Mouse (Mus musculus) ES-Bruce4 (cell line): ENCODE measurements around the gene Snx10. TPM values are rescaled to one million over a fixed set of nuclear protein-coding genes. Genes with fewer than 3 reads are reported as not detected.

Source experiments
- H3K27ac ChIP-seq: 2 replicates; pipeline ENCODE4 v1.5.1; 2012; ENCODE audit warnings: low read length, inconsistent platforms; ENCODE audit not compliant: insufficient read depth
- H3K27me3 ChIP-seq: 2 replicates; pipeline ENCODE4 v1.6.1; 2012; ENCODE audit warnings: mild to moderate bottlenecking, low read length, inconsistent platforms; ENCODE audit not compliant: control insufficient read depth, poor library complexity, insufficient read depth, severe bottlenecking
- H3K36me3 ChIP-seq: 2 replicates; pipeline ENCODE4 v1.6.1; 2012; ENCODE audit warnings: inconsistent platforms, mild to moderate bottlenecking, low read length, moderate library complexity; ENCODE audit not compliant: control insufficient read depth, poor library complexity, insufficient read depth, severe bottlenecking
- H3K4me1 ChIP-seq: one replicate; pipeline ENCODE4 v1.8.1; 2011; ENCODE audit warnings: low read length; ENCODE audit not compliant: control insufficient read depth, insufficient read depth
- H3K4me3 ChIP-seq: 2 replicates; pipeline ENCODE4 v1.5.1; 2011; ENCODE audit warnings: low read depth, mild to moderate bottlenecking, low read length
- H3K9ac ChIP-seq: 2 replicates; pipeline ENCODE4 v1.6.1; 2012; ENCODE audit warnings: low read depth, mild to moderate bottlenecking, inconsistent platforms; ENCODE audit not compliant: poor library complexity, severe bottlenecking
- H3K9me3 ChIP-seq: replicated peaks from 2 replicates; pipeline ENCODE4 v1.6.1; 2012; ENCODE audit warnings: mild to moderate bottlenecking, low read length, inconsistent platforms; ENCODE audit not compliant: control insufficient read depth, poor library complexity, insufficient read depth, severe bottlenecking
- CTCF ChIP-seq: IDR thresholded peaks from one replicate; pipeline ENCODE4 v1.8.1; 2011; ENCODE audit warnings: low read depth, low read length
- EP300 ChIP-seq: IDR thresholded peaks from 2 replicates; pipeline ENCODE4 v1.6.1; 2011; ENCODE audit warnings: low read depth, low read length; ENCODE audit not compliant: insufficient read depth
- POLR2A ChIP-seq: IDR thresholded peaks from one replicate; pipeline ENCODE4 v1.8.1; 2011; ENCODE audit warnings: low read length; ENCODE audit not compliant: insufficient read depth
- polyA plus RNA-seq: library from polyadenylated mRNA; stranded (reverse); fragments of >200 nt; gene quantifications from 2 replicates; pipeline ENCODE4 v1.2.4, GENCODE M21; 2011; ENCODE audit warnings: low read depth; ENCODE audit not compliant: missing spikeins, insufficient read depth, insufficient read length

Gene Snx10
- polyA plus RNA-seq, 1 experiment, result 87.2 TPM

DNA sequence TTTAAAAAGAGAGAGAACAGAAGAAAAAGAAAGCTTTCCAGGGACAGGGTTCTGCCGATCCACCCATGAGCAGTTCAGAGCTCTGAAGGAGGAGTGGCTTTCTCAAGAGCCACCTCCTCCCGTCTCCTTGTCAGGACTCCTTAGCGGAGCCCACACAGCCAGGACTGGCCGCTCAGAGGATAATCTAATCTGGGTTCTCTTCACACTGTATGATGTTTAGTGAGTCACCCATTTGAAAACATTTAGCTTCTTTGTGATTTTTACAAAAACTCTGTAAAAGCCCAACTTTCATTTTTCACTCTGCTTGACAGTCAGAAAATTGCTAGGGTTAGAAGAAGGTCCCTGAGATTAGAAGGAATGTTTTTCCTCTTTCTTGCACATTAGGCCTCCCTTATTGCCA, 70.8 kb downstream of the Snx10 start:
- no peaks in the 10 kb centered on the region for H3K9me3 ChIP-seq
- no peak overlapping the region for H3K27ac ChIP-seq
- no peaks in the 10 kb centered on the region for H3K4me1 ChIP-seq
- no peak for TF ChIP-seq EP300
- no peak for TF ChIP-seq POLR2A
- TF ChIP-seq CTCF, result no peak
- no peak overlapping the region for H3K4me3 ChIP-seq
- no peak overlapping the region for H3K9ac ChIP-seq
- no peaks in the 10 kb centered on the region for H3K27me3 ChIP-seq
- no peaks in the 10 kb centered on the region for H3K36me3 ChIP-seq

DNA sequence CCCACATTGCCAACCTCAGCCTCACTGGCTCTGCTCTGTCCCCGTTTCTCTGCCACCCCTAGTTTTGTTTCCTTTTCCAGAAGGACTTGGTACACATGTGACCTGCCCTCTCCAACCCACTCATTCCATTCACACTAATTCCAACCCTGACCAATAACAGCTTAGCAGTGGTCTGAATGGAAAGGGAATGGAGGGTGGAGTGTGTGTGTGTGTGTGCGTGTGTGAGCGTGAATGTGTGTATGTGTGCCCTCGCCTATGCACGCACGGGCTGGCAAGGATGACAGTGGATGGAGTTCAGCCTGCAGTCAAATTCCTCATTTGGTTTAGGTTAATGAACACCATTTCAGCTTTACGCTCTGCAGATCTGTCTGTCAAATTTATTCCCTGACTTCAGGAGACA, 74.4 kb downstream of the Snx10 start:
- no peaks in the 10 kb centered on the region for H3K9me3 ChIP-seq
- no peak overlapping the region for H3K27ac ChIP-seq
- no peaks in the 10 kb centered on the region for H3K4me1 ChIP-seq
- TF ChIP-seq EP300, result no peak
- TF ChIP-seq POLR2A, result no peak
- TF ChIP-seq CTCF, result no peak
- no peaks in the 10 kb centered on the region for H3K27me3 ChIP-seq
- no peak overlapping the region for H3K9ac ChIP-seq
- H3K36me3 ChIP-seq, result no peaks in the 10 kb centered on the region
- no peak overlapping the region for H3K4me3 ChIP-seq

DNA sequence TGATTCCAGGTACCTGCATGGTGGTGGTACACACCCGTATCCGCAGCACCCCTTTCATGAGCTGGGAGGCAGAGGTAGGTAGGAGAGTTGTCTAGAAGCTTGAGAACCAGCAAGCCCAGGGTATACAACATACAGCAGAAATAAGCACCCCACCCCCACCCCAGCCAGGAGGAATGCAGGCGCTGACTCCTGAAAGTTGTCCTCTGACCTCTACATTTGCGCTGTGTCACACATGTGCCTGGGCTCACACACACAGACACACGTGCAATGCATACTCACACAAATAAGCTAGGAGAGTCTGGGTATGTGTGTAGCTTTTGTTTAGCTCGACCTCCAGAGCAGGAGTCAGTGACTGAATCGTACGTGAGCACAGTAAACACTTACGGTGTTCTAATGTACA, 76.7 kb downstream of the Snx10 start:
- Histone ChIP-seq H3K9ac (no peak overlapping the region), H3K4me1 (no peaks in the 10 kb centered on the region), H3K27me3 (no peaks in the 10 kb centered on the region), H3K4me3 (no peak overlapping the region), H3K36me3 (no peaks in the 10 kb centered on the region), H3K27ac (no peak overlapping the region), H3K9me3 (no peaks in the 10 kb centered on the region)
- TF ChIP-seq CTCF (no peak), POLR2A (no peak), EP300 (no peak)

DNA sequence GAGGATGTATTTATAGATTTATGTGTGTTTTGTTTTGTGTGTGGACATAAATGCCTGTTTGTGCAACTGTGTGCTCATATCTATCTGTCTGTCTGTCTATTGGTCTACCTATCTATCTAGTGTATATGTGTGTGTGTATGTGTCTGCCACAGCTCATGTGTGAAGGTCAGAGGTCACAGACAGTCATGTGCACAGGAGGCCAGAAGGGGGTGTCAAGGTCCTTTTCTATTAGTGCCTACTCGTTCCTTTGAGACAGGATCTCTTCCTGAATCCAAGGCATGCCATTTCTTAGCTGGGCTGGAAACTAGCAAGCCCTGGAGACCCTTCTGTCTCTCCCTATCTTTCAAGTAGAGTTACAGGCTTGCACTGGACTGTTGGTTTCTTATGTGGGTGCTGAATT, 78.6 kb downstream of the Snx10 start:
- no peak overlapping the region for H3K27ac ChIP-seq
- no peaks in the 10 kb centered on the region for H3K27me3 ChIP-seq
- H3K9me3 ChIP-seq, result no peaks in the 10 kb centered on the region
- no peak overlapping the region for H3K9ac ChIP-seq
- no peak overlapping the region for H3K4me3 ChIP-seq
- TF ChIP-seq EP300 (no peak), CTCF (peak; percentile 2), POLR2A (no peak)
- no peaks in the 10 kb centered on the region for H3K4me1 ChIP-seq
- H3K36me3 ChIP-seq, result no peaks in the 10 kb centered on the region

DNA sequence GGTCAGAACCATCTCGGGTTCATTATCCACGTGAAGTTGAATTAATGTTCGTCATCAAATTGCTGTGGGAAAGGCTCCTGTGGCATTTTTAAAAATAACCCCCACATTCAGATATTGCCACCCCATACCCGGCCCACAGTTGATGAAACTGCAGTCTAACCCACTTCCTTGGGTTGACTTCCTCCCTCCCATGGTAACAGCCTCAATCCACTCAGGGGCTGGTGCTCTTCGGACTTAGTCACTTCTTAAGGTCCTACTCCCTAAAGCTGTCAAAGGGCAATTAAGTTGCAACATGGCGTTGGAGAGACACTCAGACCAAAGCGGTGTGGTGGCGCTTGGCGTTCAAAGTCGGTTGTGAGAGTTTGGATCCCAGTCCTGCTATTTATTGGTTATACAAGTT, 80.0 kb downstream of the Snx10 start:
- TF ChIP-seq POLR2A (no peak), CTCF (no peak), EP300 (no peak)
- Histone ChIP-seq H3K27me3 (no peaks in the 10 kb centered on the region), H3K9me3 (no peaks in the 10 kb centered on the region), H3K4me3 (no peak overlapping the region), H3K36me3 (no peaks in the 10 kb centered on the region), H3K9ac (no peak overlapping the region), H3K4me1 (no peaks in the 10 kb centered on the region), H3K27ac (no peak overlapping the region)

DNA sequence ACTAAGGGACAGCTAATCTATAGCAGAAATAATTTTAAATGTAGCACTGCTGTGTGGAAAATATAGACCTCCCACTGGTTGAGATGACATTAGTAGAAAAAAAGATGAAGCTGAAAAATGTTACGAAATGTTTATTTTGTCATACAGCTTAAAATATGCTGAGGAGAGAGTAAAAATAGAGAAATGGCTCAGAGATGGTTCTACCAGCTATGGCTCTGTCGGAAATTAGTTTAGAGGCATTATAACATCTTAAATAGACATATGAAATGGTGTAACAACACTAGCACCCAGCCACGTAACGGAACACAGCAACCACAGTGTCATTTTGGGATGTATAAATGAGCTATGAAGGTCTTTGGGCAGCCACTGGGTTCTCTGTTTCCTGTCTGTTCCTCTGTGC, 82.5 kb downstream of the Snx10 start:
- Histone ChIP-seq H3K27ac (no peak overlapping the region), H3K36me3 (no peaks in the 10 kb centered on the region), H3K4me1 (no peaks in the 10 kb centered on the region), H3K9ac (no peak overlapping the region), H3K4me3 (no peak overlapping the region), H3K27me3 (no peaks in the 10 kb centered on the region), H3K9me3 (no peaks in the 10 kb centered on the region)
- no peak for TF ChIP-seq EP300
- TF ChIP-seq POLR2A, result no peak
- TF ChIP-seq CTCF, result no peak

DNA sequence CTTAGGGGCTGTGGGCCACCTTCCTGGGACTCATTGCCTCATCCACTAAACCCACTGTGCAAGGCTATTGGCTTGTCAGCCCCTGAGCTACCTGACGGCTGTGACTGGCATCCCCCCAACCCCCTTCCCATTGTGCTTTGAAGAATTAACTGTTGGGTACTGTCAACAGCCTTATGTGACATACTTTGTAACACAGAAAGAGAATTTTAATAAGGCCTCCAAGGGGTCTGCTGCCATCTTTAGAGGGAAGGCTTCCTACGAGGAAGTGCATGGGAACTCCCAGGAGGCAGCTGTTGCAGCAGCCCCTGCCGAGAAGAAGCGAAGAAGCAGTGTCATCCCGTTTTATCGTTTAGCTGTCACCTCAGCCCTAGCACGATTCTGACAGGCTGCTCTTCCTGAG, 83.1 kb downstream of the Snx10 start:
- no peaks in the 10 kb centered on the region for H3K27me3 ChIP-seq
- TF ChIP-seq POLR2A (no peak), EP300 (no peak), CTCF (no peak)

More for the DNA sequence above, 83.1 kb downstream of the Snx10 start:
- no peak overlapping the region for H3K4me3 ChIP-seq
- no peak overlapping the region for H3K27ac ChIP-seq
- no peaks in the 10 kb centered on the region for H3K9me3 ChIP-seq
- H3K4me1 ChIP-seq, result no peaks in the 10 kb centered on the region
- no peak overlapping the region for H3K9ac ChIP-seq
- H3K36me3 ChIP-seq, result no peaks in the 10 kb centered on the region
